Mouse (Mus musculus) spleen, adult 2 months (tissue): Measurements from ENCODE around the gene Ttc27.

ENCODE experiments used
- CTCF ChIP-seq: fragments of 200-500 bp; IDR thresholded peaks from 2 replicates; pipeline ENCODE4 v1.5.1; 2011; ENCODE audit warnings: mild to moderate bottlenecking, inconsistent platforms; ENCODE audit not compliant: insufficient read depth, insufficient read length, insufficient replicate concordance; ENCODE audit errors: extremely low read depth
- POLR2A ChIP-seq: fragments of 200-500 bp; IDR thresholded peaks from 2 replicates; pipeline ENCODE4 v1.6.1; 2011; ENCODE audit warnings: low read depth, low read length, inconsistent platforms

DNA sequence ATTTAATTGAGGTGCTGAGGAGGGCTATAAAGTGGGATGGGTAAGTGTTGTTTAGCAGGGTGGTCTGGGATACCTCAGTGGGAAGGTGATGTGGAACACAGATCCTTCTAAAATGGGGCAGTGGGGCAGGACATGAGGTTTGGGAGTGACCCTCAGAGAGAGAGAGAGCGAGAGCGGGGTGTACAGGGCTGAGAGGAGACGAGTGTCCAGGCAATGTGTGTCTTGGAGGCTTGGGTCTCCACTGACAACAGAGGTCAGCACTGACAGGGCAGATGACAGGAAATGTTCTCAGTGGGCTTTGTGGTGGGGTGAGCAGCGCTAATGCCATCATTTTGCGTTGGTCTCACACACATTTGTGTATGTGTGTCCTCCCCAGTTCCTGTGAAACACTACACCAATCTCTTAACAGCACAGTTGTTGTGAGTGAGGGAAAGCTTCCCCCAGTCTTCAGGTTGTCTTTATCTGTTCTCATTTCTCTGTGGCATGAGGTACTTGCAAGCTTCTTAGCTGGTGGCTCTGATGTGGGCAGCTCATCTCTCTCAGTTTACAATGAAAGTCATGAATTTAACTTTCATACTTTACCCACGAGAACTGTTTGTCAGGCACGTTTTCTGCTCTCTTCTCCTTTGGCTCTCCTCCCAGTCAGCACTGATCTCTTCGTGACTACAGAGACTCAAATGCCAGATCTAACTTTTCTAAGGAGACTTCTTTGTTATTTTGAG lies 35.5 kb downstream of the Ttc27 start:
- TF ChIP-seq POLR2A (no peak), CTCF (no peak)
